Mouse (Mus musculus) stomach, embryonic 16.5 days (tissue): ENCODE measurements around the gene Adarb2. TPM values are rescaled to one million over a fixed set of nuclear protein-coding genes. Genes with fewer than 3 reads are reported as not detected.

Experiments
- ATAC-seq: fragments of 200-750 bp; cut with Nextera tagmentation; 2 replicates; pipeline ENCODE4 v1.8.0; 2017; ENCODE audit warnings: moderate number of reproducible peaks, moderate TSS enrichment; ENCODE audit not compliant: insufficient read depth, low FRiP score
- H3K27ac ChIP-seq: fragments of 300-500 bp; sonication (generic); 2 replicates; pipeline ENCODE4 v1.5.1; 2014; ENCODE audit warnings: low read length
- H3K27me3 ChIP-seq: fragments of 300-500 bp; sonication (generic); 2 replicates; pipeline ENCODE4 v1.6.1; 2014; ENCODE audit warnings: low read length, control low read depth, mixed read lengths; ENCODE audit not compliant: control insufficient read depth, insufficient read depth
- H3K36me3 ChIP-seq: fragments of 300-500 bp; sonication (generic); 2 replicates; pipeline ENCODE4 v1.6.1; 2014; ENCODE audit warnings: low read length; ENCODE audit not compliant: control insufficient read depth, insufficient read depth
- H3K4me1 ChIP-seq: fragments of 300-500 bp; sonication (generic); 2 replicates; pipeline ENCODE4 v1.6.1; 2014; ENCODE audit warnings: low read length, control low read depth, mixed read lengths; ENCODE audit not compliant: control insufficient read depth, insufficient read depth
- H3K4me2 ChIP-seq: fragments of 300-500 bp; sonication (generic); 2 replicates; pipeline ENCODE4 v1.6.1; 2014; ENCODE audit warnings: low read depth, low read length, mixed read lengths
- H3K4me3 ChIP-seq: fragments of 300-500 bp; sonication (generic); replicated peaks from 2 replicates; pipeline ENCODE4 v1.5.1; 2014; ENCODE audit warnings: mild to moderate bottlenecking, low read length
- H3K9ac ChIP-seq: fragments of 300-500 bp; sonication (generic); 2 replicates; pipeline ENCODE4 v1.6.1; 2014; ENCODE audit warnings: low read length
- H3K9me3 ChIP-seq: fragments of 300-500 bp; sonication (generic); replicated peaks from 2 replicates; pipeline ENCODE4 v1.6.1; 2016; ENCODE audit warnings: low read length, control low read depth; ENCODE audit not compliant: control insufficient read depth
- WGBS: fragments of 180-500 bp; shearing (Covaris S2); extraction: QIAGEN DNeasy Blood & Tissue Kit; methylation state at CpG from one replicate; pipeline ENCODE4 v1.1.7; 2014; 5-methylcytosine and 5-hydroxymethylcytosine counted together
- polyA plus RNA-seq: library from polyadenylated mRNA; unstranded; fragments of >200 nt; fragmentation: Nextera tagmentation; extraction: Ambion mirVana; gene quantifications from 2 replicates; pipeline ENCODE4 v1.2.1, GENCODE M21; 2015

The Adarb2 gene
- polyA plus RNA-seq, 1 experiment from 2014 or later: 0.58 TPM

DNA sequence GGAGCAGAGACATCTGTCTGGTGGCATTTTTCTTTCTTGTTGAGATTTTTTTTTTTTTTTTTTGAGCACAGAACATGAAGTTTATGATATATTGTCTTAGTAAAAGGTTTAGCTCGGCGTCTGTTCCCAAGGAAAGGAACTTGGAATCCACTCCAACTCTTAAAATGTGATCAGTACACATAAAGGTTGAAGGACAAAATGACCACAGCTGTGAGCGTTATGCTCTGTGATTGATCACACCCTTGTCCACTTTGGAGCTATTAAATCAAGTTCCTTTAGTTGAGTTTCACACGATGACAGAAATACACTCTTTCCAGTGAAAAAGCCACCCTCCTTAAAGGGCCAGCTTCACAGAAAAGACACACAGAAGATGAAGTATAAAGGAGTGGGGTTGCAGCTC, 568.0 kb downstream of the Adarb2 start:
- no peaks in the 10 kb centered on the region for H3K9me3 ChIP-seq
- H3K4me3 ChIP-seq: no peak overlapping the region
- H3K36me3 ChIP-seq: no peaks in the 10 kb centered on the region
- no peak overlapping the region for H3K9ac ChIP-seq
- ATAC-seq: no peak
- no peak overlapping the region for H3K27ac ChIP-seq
- 33% methylated on average over 4 of the region's 4 CpGs for WGBS
- no peak overlapping the region for H3K4me2 ChIP-seq
- H3K4me1 ChIP-seq: no peaks in the 10 kb centered on the region
- H3K27me3 ChIP-seq: no peaks in the 10 kb centered on the region

DNA sequence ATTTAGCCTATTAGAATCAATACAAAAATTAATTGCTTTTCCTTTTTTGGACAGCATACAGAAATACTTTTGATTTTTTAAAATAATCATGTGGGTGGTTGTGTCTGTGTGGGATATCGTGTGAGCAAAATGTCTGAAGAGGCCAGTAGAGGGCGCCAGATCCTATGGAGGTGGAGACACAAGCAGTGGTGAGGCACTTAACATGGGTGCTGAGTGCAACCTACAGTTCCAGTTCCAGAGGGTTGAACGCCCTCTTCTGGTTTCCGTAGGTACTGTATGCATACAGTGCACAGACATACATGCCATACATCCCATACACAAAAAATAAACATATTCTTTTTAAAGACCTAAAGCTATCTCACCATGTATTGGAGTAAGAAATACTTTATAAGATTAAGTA, 577.8 kb downstream of the Adarb2 start:
- H3K4me2 ChIP-seq: no peak overlapping the region
- no peaks in the 10 kb centered on the region for H3K4me1 ChIP-seq
- no peak overlapping the region for H3K9ac ChIP-seq
- H3K4me3 ChIP-seq: no peak overlapping the region
- H3K27me3 ChIP-seq: no peaks in the 10 kb centered on the region
- no peak overlapping the region for H3K27ac ChIP-seq
- no peaks in the 10 kb centered on the region for H3K36me3 ChIP-seq
- H3K9me3 ChIP-seq: no peaks in the 10 kb centered on the region; the same call in 1 of the 2 replicates
- 59% methylated on average over 4 of the region's 4 CpGs for WGBS
- no peak for ATAC-seq

DNA sequence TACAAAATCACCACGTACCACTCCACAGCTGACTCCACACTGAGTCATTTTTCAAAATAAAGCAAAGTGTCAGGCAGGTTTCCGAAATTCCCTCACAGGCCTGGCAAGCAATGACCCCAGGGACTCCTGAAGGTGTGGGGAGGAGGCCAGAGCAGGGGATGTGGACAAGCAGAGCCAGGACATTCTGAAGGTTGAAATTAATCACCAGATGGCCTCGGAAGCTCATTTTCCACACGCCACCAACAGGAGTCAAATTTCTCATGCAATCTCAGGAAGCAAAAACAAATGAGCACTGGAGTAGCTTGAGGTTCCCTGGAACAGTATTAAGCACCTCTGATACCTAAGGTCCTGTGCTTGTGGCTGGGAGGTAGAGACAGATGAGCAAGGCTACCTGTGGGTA, 580.0 kb downstream of the Adarb2 start:
- H3K4me2 ChIP-seq: no peak overlapping the region
- no peaks in the 10 kb centered on the region for H3K27me3 ChIP-seq
- H3K27ac ChIP-seq: no peak overlapping the region
- no peak for ATAC-seq
- no peaks in the 10 kb centered on the region for H3K4me1 ChIP-seq
- no peaks in the 10 kb centered on the region for H3K36me3 ChIP-seq
- no peaks in the 10 kb centered on the region; the same call in 1 of the 2 replicates for H3K9me3 ChIP-seq
- 32% methylated on average over 4 of the region's 4 CpGs for WGBS
- no peak overlapping the region for H3K4me3 ChIP-seq
- no peak overlapping the region for H3K9ac ChIP-seq

DNA sequence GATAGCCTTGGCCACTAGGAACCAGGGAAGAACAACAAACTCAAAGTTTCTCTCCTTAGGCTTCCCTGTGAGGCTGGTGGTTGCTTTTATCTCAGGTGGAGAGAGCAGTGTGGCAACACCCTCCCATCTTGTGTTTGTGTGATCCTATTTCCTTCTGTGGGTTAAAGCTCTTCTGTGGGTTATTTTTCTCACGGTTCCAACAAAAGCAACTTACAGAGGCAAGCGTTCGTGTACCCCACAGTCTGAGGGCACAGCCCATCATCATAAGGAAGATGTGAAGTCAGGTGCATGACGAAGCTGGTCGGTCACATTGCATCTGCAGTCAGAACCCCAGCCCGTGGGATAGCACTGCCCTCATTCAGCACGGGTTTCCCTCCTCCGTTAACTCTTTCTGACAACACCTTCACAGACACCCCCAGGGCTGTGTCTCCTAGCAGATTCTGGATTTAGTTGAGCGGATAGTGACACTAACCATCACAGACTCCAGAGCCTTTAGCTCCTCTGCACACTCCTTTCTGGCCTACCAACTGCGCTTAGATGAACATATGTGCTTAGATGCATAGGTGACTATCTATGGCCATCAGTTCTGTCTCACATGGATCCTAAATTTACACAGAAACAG, 581.1 kb downstream of the Adarb2 start:
- ATAC-seq: no peak
- H3K4me2 ChIP-seq: no peak overlapping the region
- no peaks in the 10 kb centered on the region for H3K36me3 ChIP-seq
- no peak overlapping the region for H3K27ac ChIP-seq
- no peaks in the 10 kb centered on the region; the same call in 1 of the 2 replicates for H3K9me3 ChIP-seq
- H3K4me1 ChIP-seq: no peaks in the 10 kb centered on the region
- WGBS: 86% methylated on average over 10 of the region's 10 CpGs
- no peak overlapping the region for H3K4me3 ChIP-seq
- H3K9ac ChIP-seq: no peak overlapping the region
- H3K27me3 ChIP-seq: no peaks in the 10 kb centered on the region

DNA sequence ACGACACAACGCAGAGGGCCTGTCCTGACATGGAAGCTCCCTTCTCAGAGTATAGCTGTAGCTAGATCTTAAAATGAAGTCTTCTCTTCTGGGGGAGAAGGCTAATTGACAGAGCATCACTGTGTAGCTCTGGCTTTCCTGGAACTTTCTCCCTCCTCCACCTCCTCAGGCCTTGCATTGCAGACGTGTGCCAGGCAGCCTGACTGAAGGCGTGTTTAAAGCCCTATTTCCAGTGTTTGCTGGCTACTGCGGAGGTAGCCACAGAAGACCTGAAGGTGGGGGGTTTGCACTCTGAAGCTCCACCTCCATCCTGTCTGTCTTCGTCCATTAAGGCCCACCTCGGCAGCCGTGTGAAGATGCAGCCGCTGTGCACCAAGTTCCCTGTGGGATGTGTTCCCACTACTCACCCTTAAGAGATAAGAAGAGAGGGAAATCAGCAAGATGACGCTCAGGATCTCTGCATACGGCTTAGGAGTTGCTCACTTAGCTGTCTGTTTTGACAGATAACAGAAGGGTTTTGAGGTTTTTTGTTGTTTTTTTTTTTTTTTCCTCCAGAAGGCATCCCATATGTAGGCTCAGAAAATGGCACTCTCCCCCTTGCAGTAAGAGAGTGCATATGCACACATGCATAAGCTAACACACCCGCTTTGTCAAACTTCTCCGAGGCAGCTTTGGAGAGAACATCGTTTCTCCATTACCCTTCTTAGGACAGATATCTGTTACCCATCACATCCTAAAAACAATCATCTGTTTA, 581.8 kb downstream of the Adarb2 start:
- H3K4me2 ChIP-seq: no peak overlapping the region
- no peak overlapping the region for H3K9ac ChIP-seq
- H3K27ac ChIP-seq: no peak overlapping the region
- H3K9me3 ChIP-seq: no peaks in the 10 kb centered on the region; the same call in 1 of the 2 replicates
- no peaks in the 10 kb centered on the region for H3K36me3 ChIP-seq
- 66% methylated on average over 14 of the region's 14 CpGs for WGBS
- H3K27me3 ChIP-seq: no peaks in the 10 kb centered on the region
- H3K4me1 ChIP-seq: no peaks in the 10 kb centered on the region
- no peak overlapping the region for H3K4me3 ChIP-seq
- ATAC-seq: no peak

DNA sequence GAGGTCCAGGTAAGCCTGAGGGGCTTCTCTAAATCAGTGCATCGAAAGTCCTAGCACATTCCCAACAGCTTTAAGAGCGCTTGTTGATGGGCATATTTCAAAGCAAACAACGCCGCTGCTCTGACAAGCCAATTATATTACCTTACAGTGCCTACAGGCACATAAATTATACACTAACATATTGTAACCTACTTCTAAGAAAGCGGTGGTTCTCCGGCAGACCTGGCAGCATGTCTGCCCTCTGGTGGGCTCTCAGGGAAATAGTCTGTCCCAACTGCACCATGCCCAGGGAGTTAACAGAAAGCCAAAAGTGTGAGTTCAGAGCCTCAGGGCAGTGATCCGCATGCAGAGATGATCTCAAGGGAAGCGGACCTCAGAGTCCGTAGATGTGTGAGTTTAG, 582.5 kb downstream of the Adarb2 start:
- Histone ChIP-seq H3K36me3 (no peaks in the 10 kb centered on the region), H3K4me2 (no peak overlapping the region), H3K9ac (no peak overlapping the region), H3K9me3 (no peaks in the 10 kb centered on the region; the same call in 1 of the 2 replicates), H3K4me1 (no peaks in the 10 kb centered on the region), H3K27ac (no peak overlapping the region), H3K4me3 (no peak overlapping the region), H3K27me3 (no peaks in the 10 kb centered on the region)
- 33% methylated on average over 9 of the region's 9 CpGs for WGBS
- no peak for ATAC-seq

DNA sequence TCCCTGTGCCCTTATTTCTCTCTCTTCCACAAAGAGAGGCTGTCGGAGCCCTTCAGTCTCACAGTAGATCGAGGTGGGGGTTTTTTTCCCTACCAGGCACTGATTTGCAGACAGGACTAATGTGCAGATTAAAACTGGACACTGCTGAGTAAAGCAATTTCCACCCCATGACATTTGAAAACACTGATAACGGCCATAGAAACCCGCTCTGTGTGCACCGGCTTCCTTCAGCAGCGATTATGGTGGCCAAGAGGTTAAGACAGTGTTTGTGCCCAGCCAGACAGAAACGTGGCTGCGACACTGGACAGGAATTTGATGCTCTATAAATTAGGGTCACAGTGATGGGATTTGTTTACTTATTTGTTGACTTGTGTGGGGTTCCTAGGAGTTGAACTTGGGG, 590.6 kb downstream of the Adarb2 start:
- no peaks in the 10 kb centered on the region for H3K9me3 ChIP-seq
- H3K36me3 ChIP-seq: no peaks in the 10 kb centered on the region
- H3K27ac ChIP-seq: no peak overlapping the region
- WGBS: 59% methylated on average over 8 of the region's 8 CpGs
- no peak overlapping the region for H3K9ac ChIP-seq
- no peaks in the 10 kb centered on the region for H3K27me3 ChIP-seq
- no peaks in the 10 kb centered on the region for H3K4me1 ChIP-seq
- H3K4me3 ChIP-seq: no peak overlapping the region
- no peak overlapping the region for H3K4me2 ChIP-seq
- no peak for ATAC-seq

DNA sequence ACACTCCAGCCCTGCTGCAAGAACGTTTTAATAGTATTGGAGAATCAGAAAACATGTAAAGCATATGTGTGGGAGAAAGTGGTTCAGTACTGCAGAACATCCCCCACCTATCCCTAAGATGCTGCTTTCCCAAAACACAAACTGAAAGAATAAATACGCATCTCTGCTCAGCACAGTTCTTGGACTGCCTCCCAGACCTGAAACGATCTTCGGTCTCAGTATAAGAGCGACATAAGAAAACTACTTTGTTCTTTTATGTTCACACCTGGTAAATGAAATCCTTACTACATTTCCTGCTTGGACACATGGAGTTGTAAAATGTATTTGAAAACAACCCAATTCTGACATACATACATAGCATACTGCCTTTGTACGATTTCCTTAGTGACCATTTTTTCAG, 597.9 kb downstream of the Adarb2 start:
- Histone ChIP-seq H3K4me1 (no peaks in the 10 kb centered on the region), H3K9ac (no peak overlapping the region), H3K36me3 (no peaks in the 10 kb centered on the region), H3K4me2 (no peak overlapping the region), H3K4me3 (no peak overlapping the region), H3K27ac (no peak overlapping the region), H3K27me3 (no peaks in the 10 kb centered on the region), H3K9me3 (no peaks in the 10 kb centered on the region)
- 79% methylated on average over 6 of the region's 6 CpGs for WGBS
- no peak for ATAC-seq

DNA sequence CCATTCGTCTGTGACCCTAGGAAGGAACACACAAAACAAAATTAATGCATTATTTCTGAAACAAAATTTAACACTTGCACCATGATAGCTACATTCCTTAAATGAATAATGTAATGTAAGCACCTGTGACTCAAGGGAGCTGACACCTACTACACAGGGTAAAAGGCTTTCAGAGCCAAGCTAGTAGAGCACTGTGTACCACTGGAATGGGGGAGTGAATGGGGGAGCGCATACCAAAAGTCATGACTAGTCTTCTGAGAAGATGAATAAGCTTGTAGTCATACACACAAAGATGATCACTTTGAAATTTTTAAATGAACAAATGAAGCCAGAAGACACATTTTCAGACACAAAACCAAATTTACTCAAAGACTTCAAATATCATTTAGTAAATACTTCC, 603.3 kb downstream of the Adarb2 start:
- no peak for ATAC-seq
- Histone ChIP-seq H3K4me3 (no peak overlapping the region), H3K9me3 (no peaks in the 10 kb centered on the region), H3K9ac (no peak overlapping the region), H3K27ac (no peak overlapping the region), H3K4me2 (no peak overlapping the region), H3K4me1 (no peaks in the 10 kb centered on the region), H3K36me3 (no peaks in the 10 kb centered on the region), H3K27me3 (no peaks in the 10 kb centered on the region)
- 92% methylated on average over 2 of the region's 2 CpGs for WGBS
